Mouse (Mus musculus) testis, adult 10 weeks (tissue): ENCODE results near the gene Madcam1. TPM values are rescaled to one million over a fixed set of nuclear protein-coding genes. Genes with fewer than 3 reads are reported as not detected.

ENCODE experiments used
- polyA plus RNA-seq: library from polyadenylated mRNA; stranded (reverse); fragments of 350-450 nt; fragmentation: Illumina TruSeq; extraction: RNeasy Lipid Tissue Mini Kit (QIAGEN cat#74804); gene quantifications from one replicate; pipeline ENCODE4 v1.2.3, GENCODE M21; 2014; ENCODE audit warnings: low read depth, low replicate concordance

Gene Madcam1
- not detected for polyA plus RNA-seq

DNA sequence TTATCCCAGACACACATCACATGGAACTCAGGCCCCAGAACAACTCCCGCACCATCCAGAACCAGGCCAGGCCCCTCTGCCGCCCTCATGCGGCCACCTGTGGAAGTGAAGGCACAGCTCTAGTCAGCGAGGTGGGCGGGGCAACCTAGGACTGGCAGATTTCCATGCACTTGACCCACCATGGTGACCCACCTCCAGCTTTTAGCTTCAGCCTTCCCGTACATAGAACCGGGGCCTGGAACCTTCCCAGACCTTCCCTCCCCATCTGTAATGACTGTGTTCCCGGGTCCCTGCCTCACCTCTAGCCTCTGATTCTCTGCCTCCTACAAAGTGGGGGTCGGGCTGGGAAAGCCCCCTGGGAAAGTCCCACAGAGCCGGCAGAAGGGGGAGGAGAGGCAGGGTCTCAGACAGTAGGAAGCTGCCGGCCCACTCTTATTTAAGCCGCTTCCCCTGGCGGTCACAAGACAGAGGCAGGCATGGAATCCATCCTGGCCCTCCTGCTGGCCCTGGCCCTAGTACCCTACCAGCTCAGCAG is at the start of gene Madcam1:
Gene Madcam1 (plus strand): TSS at position 429 of the 535 bp plus-strand sequence.

GRCm38 (mm10) chr10:79637128-79638110 is 26.9 kb upstream of the Madcam1 start, which contains the start of gene Shc2:
TSS of gene Shc2 (minus strand) at chr10:79637918.

DNA sequence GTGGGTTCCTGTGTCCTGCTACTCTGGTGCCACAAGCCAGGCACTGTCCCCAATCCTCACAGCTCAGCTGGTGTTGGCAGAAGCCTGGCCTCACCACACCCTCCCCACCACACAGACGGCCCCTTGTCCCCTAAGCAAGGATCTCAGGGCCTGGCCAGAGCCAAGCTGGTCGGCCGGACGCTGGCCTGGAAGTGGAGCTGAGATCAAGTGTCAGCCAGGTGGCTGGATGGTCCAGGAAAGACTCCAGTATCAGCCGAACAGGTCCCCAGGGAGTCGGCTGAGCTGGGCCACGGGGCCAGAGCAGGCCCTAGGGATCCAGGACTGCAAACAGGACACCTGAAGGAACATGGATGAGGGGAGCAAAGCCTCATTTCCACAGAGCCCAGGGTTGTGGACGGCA is 18.6 kb upstream of the Madcam1 start, which contains the start of gene Odf3l2:
Gene Odf3l2 (minus strand): TSS at position 28 of the 400 bp plus-strand sequence.

GRCm38 (mm10) chr10:79668771-79669575 is 4.6 kb downstream of the Madcam1 start, which contains the start of gene Tpgs1:
TSS of gene Tpgs1 (plus strand) at chr10:79669369.

GRCm38 (mm10) chr10:79681591-79682245 is 17.4 kb downstream of the Madcam1 start, which contains the start of gene Cdc34:
TSS of gene Cdc34 (plus strand) at chr10:79682195.

GRCm38 (mm10) chr10:79688720-79689119 is 24.4 kb downstream of the Madcam1 start, which contains the start of gene Gzmm:
TSS of gene Gzmm (plus strand) at chr10:79689020.

DNA sequence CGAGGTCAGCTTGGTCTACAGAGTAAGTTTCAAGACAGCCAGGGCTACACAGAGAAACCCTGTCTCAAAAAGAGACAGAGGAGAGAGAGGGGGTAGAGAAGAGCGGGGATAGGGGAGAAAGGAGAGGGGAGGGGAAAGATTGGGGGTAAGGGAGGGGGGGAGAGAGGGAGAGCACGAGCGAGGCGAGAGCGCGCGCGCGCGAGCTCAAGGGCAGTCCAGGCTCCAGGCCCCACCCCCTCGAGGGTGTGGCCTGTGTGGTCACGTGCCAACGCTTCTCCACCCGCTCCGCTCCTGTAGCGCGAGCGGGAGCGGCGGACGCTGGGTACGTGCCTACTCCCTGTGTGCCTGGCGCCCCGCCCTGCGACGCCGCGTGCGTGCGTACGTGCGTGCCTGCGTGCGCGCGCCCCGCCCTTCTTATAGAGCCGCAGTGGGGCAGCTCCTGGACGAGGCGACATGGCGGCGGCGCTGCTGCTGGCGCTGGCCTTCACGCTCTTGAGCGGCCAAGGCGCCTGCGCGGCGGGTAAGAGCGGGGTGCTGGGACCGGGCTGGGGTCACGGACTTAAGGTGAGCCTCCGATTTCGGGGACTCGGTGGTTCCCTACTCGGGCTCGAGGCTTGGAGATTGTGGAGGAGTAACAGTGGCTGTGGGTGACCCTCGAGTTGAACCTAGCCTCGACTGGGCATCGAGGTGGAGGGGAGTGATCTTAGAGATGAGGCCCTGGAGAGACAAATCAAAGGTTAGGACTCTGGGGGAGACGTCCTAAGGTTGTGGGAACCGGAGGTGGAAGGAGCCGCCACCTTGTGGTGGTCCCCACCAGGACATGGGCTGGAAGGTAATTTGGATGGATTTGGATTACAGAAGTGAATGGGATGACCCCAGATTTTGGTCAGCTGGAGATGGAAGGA is 40.0 kb downstream of the Madcam1 start, which contains the start of gene Bsg:
Gene Bsg (plus strand): TSS at position 427 of the 905 bp plus-strand sequence.

GRCm38 (mm10) chr10:79716254-79716987 is 52.1 kb downstream of the Madcam1 start, which contains the start of gene Hcn2:
TSS of gene Hcn2 (plus strand) at chr10:79716634.

Other genes with a start within 250 kb of the Madcam1 start
- not detected for gene Vmn2r83, start 195.8 kb upstream of the Madcam1 start, polyA plus RNA-seq
- gene Plpp2, start 130.8 kb upstream of the Madcam1 start, polyA plus RNA-seq, result not detected
- 0.15 TPM for gene Mier2, start 109.4 kb upstream of the Madcam1 start, polyA plus RNA-seq
- gene Theg, start 77.2 kb upstream of the Madcam1 start, polyA plus RNA-seq, result 19.5 TPM
- 0.07 TPM for gene C2cd4c, start 50.5 kb upstream of the Madcam1 start, polyA plus RNA-seq
- 1.9 TPM for gene Shc2, start 26.6 kb upstream of the Madcam1 start, polyA plus RNA-seq
- not detected for gene Odf3l2, start 18.8 kb upstream of the Madcam1 start, polyA plus RNA-seq
- not detected for gene Tpgs1, start 4.8 kb downstream of the Madcam1 start, polyA plus RNA-seq
- 11.0 TPM for gene Cdc34, start 17.6 kb downstream of the Madcam1 start, polyA plus RNA-seq
- not detected for gene Gzmm, start 24.5 kb downstream of the Madcam1 start, polyA plus RNA-seq
- 293 TPM for gene Bsg, start 39.9 kb downstream of the Madcam1 start, polyA plus RNA-seq
- gene Hcn2, start 52.1 kb downstream of the Madcam1 start, polyA plus RNA-seq, result not detected
- 0.70 TPM for gene Polrmt, start 82.0 kb downstream of the Madcam1 start, polyA plus RNA-seq
- not detected for gene Fgf22, start 90.5 kb downstream of the Madcam1 start, polyA plus RNA-seq
- gene Rnf126, start 102.4 kb downstream of the Madcam1 start, polyA plus RNA-seq, result 6.6 TPM
- gene Fstl3, start 112.7 kb downstream of the Madcam1 start, polyA plus RNA-seq, result 3.6 TPM
- gene Prss57, start 126.4 kb downstream of the Madcam1 start, polyA plus RNA-seq, result not detected
- 0.38 TPM for gene Palm, start 129.0 kb downstream of the Madcam1 start, polyA plus RNA-seq
- not detected for gene Misp, start 156.4 kb downstream of the Madcam1 start, polyA plus RNA-seq
- gene Ptbp1, start 189.9 kb downstream of the Madcam1 start, polyA plus RNA-seq, result 40.2 TPM
- gene Prtn3, start 209.9 kb downstream of the Madcam1 start, polyA plus RNA-seq, result not detected
- not detected for gene Plppr3, start 210.1 kb downstream of the Madcam1 start, polyA plus RNA-seq
- not detected for gene Elane, start 221.7 kb downstream of the Madcam1 start, polyA plus RNA-seq
- gene Cfd, start 226.3 kb downstream of the Madcam1 start, polyA plus RNA-seq, result not detected
- 0.87 TPM for gene Med16, start 244.4 kb downstream of the Madcam1 start, polyA plus RNA-seq
- not detected for gene Gm26602, start 246.3 kb downstream of the Madcam1 start, polyA plus RNA-seq